Mouse (Mus musculus) T-helper 17 cell (primary cell): ENCODE results near the gene Slc7a1.

Source experiments
- in situ Hi-C, 2 experiments: fragments of 300-600 bp; cut with MboI, MseI; formaldehyde crosslinking; loops; 1 replicate in 1 of 2; 2 replicates in 1 of 2; pipeline ENCODE4 v1.15.1; 2025; ENCODE audit warnings: high pct_unique_total_duplicates in 2 of 2

Gene Slc7a1

GRCm38 (mm10) chr5:148372005-148372917, 27.4 kb downstream of the Slc7a1 start:
- in situ Hi-C loops = no loop called here

GRCm38 (mm10) chr5:148371375-148371774, 28.3 kb downstream of the Slc7a1 start:
- in situ Hi-C loops = no loop called here

GRCm38 (mm10) chr5:148370624-148371023, 29.1 kb downstream of the Slc7a1 start:
- in situ Hi-C loops = no loop called here

GRCm38 (mm10) chr5:148369178-148369577, 30.5 kb downstream of the Slc7a1 start:
- in situ Hi-C loops = no loop called here

DNA sequence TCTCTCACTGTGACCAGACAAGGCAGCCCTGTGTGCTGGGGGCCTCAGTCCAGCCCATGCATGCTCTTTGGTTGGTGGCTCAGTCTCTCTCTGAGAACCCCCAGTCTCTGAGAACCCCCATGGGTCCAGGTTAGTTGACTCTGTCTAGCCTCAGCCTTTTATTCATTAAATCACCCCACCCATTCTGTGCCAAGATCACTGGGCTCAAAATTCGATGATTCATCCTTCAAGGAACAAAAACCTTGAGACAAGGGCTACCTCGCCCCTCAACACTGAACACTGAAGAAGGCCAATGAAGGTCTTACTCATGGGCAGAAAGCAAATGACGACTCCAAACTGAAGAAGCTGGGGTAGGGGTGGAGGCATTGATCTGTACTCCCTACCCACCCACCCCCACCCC, 31.9 kb downstream of the Slc7a1 start:
- in situ Hi-C loops = no loop called here

- in situ Hi-C loops = no loop called here
These were observed 33.2 kb downstream of the Slc7a1 start for GRCm38 (mm10) chr5:148366455-148366854.

GRCm38 (mm10) chr5:148363441-148364113, 36.1 kb downstream of the Slc7a1 start:
- in situ Hi-C loops = no loop called here

DNA sequence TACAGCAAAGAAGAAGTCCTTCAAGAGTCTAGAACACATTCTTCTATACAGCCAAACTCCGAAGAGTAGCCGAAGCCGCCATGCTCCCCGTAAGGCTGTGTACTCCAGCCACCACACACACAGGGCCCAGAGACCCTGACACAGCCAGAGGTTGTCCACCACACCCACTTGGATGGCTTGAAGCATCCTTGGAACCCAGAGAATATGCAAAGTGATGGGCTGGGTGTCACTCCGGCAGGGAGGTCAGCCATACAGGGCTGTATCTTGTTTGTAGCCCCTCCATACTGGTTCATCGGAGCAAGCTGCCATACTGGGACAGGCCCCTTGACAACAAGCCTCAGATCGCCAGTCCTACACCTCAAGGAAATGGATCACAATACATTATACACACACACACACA, 37.4 kb downstream of the Slc7a1 start:
- in situ Hi-C loops = no loop called here

- in situ Hi-C loops = no loop called here
These were observed 38.0 kb downstream of the Slc7a1 start for GRCm38 (mm10) chr5:148361759-148362010.

- in situ Hi-C loops = no loop called here
These were observed 38.6 kb downstream of the Slc7a1 start for GRCm38 (mm10) chr5:148360922-148361758.

- in situ Hi-C loops = no loop called here
These were observed 40.6 kb downstream of the Slc7a1 start for GRCm38 (mm10) chr5:148359131-148359530.

DNA sequence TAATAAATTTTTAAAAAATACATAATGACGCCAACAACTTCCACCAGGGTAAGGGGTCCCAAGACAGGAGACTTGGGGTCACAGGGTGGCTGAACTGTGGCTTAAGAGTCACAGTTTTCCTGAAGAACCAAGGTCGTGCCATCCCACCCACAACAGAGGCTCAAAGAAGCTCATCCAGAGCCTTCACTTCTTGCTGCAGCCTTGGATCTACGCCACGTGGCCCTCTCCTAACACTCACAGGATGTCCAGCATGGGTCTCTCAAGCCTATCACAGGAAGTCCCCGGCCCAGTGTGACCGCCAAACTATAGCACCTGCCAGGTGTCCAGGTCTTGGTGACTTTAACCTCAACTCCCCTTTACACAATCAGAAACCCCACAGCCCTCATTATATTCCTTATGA, 42.5 kb downstream of the Slc7a1 start:
- in situ Hi-C loops = no loop called here

DNA sequence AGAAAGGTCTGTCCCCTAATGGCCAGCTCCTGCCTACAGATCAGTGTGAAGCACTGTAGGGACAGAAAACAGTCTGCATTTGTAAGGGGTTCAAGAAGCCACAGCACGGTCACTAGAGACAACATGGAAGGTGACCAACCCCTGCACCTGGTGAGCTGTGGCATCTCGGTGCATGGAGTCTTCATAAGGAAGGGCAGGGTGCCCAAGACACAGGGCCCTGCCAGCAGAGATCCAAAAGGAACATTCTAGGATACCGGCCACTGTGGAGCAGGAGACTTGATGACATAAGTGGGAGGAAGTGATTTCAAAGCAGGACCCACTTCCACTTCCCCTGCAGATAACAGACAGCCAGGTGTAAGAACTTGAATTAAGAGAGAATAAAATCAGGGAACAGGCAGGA, 43.9 kb downstream of the Slc7a1 start:
- in situ Hi-C loops = no loop called here

GRCm38 (mm10) chr5:148354536-148354935, 45.2 kb downstream of the Slc7a1 start:
- in situ Hi-C loops = no loop called here

- in situ Hi-C loops = no loop called here
These were observed 46.3 kb downstream of the Slc7a1 start for GRCm38 (mm10) chr5:148353429-148353828.

- in situ Hi-C loops = loop anchor here in 1 of 2 experiments (25.0 kb wide), 1 partner anchor 1412 kb away; the partner anchor contains the start of gene Gtf3a
These were observed 50.2 kb downstream of the Slc7a1 start for GRCm38 (mm10) chr5:148349327-148350011.

DNA sequence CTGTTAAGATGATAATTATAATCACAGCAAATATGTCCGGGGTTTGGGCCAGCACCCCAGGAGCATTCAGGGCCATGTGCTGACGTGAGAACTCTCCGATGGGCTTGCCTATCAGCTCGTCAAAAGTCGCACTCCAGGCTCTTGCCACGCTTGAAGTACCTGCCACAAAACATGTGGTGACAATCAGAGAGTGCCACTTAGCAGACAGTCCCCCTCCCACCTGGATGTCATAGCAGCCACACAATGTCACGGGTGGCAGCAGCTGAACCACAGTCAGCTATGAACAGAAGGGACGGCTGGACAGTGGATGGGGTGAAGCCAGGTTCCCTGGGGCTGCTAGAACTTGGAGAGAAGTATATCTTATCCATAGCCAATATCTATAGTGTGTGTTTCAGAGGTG, 51.6 kb downstream of the Slc7a1 start:
- in situ Hi-C loops = loop anchor here in 1 of 2 experiments (25.0 kb wide), 1 partner anchor 1411 kb away; the partner anchor contains the start of gene Gtf3a

GRCm38 (mm10) chr5:148346543-148346942, 53.2 kb downstream of the Slc7a1 start:
- in situ Hi-C loops = loop anchor here in 1 of 2 experiments (25.0 kb wide), 1 partner anchor 1409 kb away; the partner anchor contains the start of gene Gtf3a

DNA sequence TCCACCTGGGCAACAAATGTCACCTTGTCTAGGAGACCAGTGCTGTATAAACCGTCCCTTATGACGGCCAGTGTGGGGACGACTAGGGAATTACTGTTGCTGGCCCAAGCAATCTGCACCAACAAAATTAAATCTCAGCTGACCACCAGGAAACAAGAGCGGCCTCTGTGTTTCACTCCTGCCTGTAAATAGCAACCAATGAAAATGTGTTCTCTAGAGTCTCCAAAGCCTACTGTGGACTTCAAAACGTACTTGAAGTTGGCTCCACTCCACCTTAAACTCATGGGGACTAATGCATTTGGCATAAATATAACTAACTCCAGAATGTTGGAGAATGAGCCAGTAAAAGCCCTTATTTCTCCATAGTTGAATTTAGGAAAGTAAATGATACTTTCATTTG, 55.3 kb downstream of the Slc7a1 start:
- in situ Hi-C loops = loop anchor here in 1 of 2 experiments (25.0 kb wide), 1 partner anchor 1407 kb away; the partner anchor contains the start of gene Gtf3a

DNA sequence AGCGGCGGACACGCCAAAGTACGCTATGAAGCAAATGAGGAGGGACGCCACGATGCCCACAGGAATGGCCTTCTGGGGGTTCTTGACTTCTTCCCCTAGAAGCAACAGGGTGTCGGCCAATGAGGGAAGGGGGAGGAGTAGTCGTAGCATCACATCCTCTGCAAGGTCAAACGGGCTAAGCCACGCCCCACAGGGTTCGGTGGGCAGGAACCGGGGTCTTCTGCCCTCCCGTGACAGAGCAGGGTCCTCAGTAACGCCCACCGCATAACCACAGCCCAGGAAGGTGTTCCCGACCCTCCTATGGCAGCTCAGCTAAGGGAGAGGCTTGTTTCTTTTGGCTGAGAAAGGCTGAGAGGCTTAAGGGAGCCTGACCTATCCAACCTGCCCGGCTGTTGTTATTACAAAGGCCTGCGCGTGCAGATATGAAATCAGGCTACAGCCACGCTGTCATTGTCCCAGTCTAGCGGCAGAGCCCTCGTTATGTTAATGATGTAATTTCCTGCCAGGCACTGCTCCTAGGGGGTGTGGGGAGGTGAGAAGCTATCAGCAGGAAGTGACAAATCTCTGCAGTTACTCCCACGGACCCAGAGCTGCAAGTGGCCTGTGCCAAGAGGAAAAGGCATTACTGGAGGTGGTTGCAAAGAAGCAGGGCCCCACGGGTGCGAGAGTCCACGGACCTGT, 57.5 kb downstream of the Slc7a1 start:
- in situ Hi-C loops = loop anchor here in 1 of 2 experiments (25.0 kb wide), 1 partner anchor 1405 kb away; the partner anchor contains the start of gene Gtf3a
